Mouse (Mus musculus): ENCODE measurements around the gene Ttpal. TPM values are rescaled to one million over a fixed set of nuclear protein-coding genes. Genes with fewer than 3 reads are reported as not detected.
A peak's percentile ranks its signal among the peaks of the same experiment; 100 is the strongest.

Gene Ttpal
- polyA plus RNA-seq, 1 experiment = 4.8 TPM

DNA sequence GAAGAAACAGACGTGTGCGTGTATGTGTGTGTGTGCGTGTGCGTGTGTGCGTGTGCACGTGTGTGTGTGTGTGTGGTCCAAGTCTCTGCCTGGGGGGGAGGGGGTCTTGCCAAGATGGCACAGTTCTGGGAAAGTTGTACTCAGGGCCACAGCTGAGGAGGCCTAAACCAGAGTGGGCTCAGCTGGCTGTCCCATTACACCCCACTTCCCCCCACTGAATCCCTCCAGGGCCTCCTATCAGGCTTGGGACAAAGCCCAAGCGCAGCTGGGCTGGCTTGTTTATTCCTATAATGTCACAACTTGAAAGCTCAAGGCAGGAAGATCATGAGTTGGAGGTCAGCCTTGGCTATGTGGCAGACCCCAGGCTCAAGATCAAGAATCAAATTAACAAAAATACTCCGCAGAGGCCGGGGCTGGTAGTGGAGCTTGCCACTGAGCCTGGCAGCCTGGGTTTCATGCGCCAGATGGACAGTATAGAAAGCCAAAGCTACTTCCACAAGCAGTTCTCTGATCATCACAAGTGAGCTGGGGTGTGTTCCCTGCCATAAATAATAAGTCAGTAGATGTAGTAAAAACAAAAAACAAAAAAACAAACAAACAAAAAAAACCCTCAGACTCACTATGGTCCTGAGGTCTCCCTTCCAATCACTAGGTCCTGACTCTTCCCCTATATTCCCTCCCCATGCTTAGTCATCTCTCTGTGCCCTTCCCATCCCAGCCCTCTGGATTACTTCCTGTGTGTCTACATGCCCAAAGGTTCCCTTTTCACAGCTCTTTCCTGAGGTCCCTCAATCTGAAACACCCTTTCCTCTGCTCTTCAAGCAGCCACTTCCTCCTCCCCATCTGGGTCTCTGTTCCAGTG, 18.7 kb upstream of the Ttpal start:
- Histone ChIP-seq H3K4me1 (ENCODE audit: control insufficient read depth, insufficient read depth, insufficient read length, low read length) (no peaks in the 10 kb centered on the region; the same call in 1 of the 2 replicates), H3K27ac (replicated peaks; ENCODE audit: low read depth, low read length) (no peak overlapping the region; the same call in 1 of the 2 replicates), H3K4me3 (ENCODE audit: insufficient read depth, low read depth, low read length) (no peak overlapping the region)

DNA sequence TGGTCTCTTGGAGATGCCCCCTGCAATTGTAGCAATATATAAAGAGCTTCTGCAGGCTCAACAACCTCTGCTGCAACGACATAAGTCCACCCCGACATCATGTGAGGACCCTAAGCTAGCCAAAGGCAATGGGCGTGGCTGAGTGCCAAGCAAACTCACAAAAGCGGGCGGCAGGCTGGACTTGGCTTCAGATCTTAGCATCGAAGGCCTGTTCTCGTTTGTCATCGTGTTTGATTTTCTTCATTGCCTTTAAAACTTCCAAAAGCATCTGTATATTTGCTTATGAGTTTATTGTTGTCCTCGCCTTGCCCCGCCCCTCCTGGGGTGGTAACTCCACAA, 18.1 kb upstream of the Ttpal start:
- Histone ChIP-seq H3K4me1 (ENCODE audit: control insufficient read depth, insufficient read depth, insufficient read length, low read length) (no peaks in the 10 kb centered on the region; the same call in 1 of the 2 replicates), H3K27ac (replicated peaks; ENCODE audit: low read depth, low read length) (no peak overlapping the region; the same call in 1 of the 2 replicates), H3K4me3 (ENCODE audit: insufficient read depth, low read depth, low read length) (no peak overlapping the region)

DNA sequence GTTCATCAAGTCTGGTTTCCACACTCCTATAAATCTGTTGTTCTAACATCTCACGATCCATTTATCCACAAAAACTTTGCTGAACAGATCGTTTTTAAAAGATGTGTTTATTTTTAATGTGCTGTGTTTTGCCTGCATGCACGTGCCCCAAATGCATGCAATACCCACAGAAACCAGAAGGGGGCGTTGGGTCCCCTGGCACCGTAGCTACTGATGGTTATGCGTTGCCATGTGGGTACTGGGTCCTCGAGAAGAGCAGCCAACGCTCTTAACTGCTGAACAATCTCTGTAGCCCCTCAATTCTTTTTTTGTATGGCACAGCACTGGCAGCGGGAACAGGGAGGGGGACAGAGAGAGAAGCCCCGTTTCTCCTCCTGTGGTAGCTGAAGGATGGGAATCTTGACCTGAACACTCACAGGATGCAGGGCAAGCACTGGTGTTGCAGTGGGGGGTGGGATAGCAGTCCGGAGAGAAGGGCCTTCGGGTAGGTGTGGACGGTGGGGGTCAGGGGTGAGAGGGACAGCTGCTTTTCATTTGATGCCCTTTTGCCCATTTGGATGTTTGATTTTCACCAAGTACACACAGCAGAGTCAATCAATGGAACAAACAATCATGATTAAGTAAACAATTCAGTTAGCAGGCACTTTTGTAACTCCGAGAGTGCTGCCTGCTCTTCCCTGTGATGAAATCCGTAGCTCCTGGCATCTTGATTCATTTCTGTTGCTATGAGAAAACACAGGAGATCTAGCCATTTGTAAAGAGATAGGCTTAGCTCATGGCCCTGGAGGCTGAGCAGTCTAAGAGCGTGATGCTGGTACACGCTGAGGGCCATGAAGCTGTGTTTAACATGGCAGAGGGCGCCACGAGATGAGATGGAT, 15.5 kb upstream of the Ttpal start:
- Histone ChIP-seq H3K4me1 (ENCODE audit: control insufficient read depth, insufficient read depth, insufficient read length, low read length) (no peaks in the 10 kb centered on the region; the same call in 1 of the 2 replicates), H3K27ac (replicated peaks; ENCODE audit: low read depth, low read length) (peak overlapping the region; percentile 12; the same call in 1 of the 2 replicates), H3K4me3 (ENCODE audit: insufficient read depth, low read depth, low read length) (no peak overlapping the region)

DNA sequence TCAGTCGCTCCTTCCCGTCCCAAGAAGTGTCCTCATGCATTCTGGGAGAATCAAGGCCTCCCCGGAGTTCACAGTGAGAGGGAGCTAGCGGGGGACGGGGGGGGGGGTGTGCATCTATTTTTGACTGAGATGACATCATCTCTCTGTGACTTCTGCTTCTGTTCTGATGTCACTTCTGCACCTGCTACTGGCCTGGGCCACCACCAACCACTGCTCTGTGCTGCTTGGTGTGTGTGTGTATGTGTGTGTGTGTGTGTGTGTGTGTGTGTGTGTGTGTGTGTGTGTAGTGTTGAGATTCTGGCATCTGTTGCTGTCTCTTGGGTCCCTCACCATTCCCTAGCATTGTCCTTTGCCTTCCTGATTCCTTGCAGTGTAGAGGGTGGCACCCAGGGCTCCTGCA, 14.6 kb upstream of the Ttpal start:
- no peak overlapping the region for H3K27ac ChIP-seq (replicated peaks; ENCODE audit: low read depth, low read length)
- no peak overlapping the region for H3K4me3 ChIP-seq (ENCODE audit: insufficient read depth, low read depth, low read length)

DNA sequence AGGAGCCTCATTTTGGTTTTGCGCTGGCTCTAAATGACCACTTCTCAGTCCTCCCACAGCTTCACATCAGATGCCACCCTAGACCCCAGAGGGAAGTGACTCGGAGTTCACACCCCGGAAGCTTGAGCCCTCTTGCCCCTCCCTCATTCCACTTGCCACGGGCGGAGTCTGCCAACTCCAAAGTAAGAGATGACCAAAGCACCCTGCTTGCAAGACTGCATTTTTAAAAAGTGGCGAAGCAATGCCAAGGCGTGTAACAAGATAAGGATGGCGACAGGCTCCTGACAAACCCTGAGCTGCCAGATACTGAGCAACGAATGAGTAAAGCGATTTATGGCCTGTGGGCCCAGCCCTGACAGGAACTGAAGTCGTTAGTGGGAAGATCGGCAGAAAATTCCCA, 11.9 kb upstream of the Ttpal start:
- Histone ChIP-seq H3K4me3 (ENCODE audit: insufficient read depth, low read depth, low read length) (no peak overlapping the region), H3K27ac (replicated peaks; ENCODE audit: low read depth, low read length) (peak overlapping the region; percentile 75), H3K4me1 (ENCODE audit: control insufficient read depth, insufficient read depth, insufficient read length, low read length) (peaks cover 7% of the 10 kb centered on the region; the same call in 1 of the 2 replicates)

More for the DNA sequence above, 14.6 kb upstream of the Ttpal start:
- H3K4me1 ChIP-seq (ENCODE audit: control insufficient read depth, insufficient read depth, insufficient read length, low read length) = no peaks in the 10 kb centered on the region; the same call in 1 of the 2 replicates

DNA sequence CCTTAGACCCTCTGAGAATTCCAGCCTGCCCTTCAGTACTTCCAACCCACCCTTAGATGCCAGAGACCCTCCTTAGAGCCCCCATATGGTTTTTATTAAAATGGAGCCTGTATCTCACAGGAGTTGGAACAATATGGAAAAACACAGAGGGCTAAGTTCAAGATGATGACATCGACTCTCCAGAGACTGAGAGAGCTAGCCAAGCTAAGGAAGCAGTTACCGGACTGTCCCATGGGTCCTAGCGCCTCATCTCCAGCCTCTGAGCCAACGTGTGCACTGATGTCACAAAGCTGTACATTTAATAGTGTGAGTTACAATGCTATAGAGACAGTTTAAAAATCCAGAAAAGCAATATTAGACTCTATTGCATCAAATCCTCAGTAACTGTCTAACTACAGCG, 11.1 kb upstream of the Ttpal start:
- H3K4me1 ChIP-seq (ENCODE audit: control insufficient read depth, insufficient read depth, insufficient read length, low read length) = peaks cover 7% of the 10 kb centered on the region; the same call in 1 of the 2 replicates
- H3K27ac ChIP-seq (replicated peaks; ENCODE audit: low read depth, low read length) = peak overlapping the region; percentile 75
- no peak overlapping the region for H3K4me3 ChIP-seq (ENCODE audit: insufficient read depth, low read depth, low read length)

DNA sequence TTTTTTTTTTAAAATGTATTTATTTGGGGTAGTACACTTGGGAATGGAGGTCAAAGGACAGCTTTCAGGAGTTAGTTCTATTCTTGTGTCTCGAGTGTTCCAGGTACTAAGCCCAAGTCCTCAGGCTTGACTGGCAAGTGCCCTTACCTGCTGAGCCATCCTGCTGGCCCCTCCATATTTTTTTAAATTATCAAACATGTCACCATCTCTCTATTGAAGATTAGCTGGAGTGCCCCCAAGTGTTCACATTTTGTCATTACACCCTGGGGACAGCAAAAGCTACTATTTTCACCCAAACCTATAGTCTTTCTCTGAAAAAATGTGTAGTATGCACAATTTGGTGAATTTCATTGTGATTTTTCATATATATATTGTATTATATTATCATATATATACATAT, 10.0 kb upstream of the Ttpal start:
- H3K4me3 ChIP-seq (ENCODE audit: insufficient read depth, low read depth, low read length) = no peak overlapping the region
- no peak overlapping the region for H3K27ac ChIP-seq (replicated peaks; ENCODE audit: low read depth, low read length)
- H3K4me1 ChIP-seq (ENCODE audit: control insufficient read depth, insufficient read depth, insufficient read length, low read length) = peaks cover 15% of the 10 kb centered on the region

DNA sequence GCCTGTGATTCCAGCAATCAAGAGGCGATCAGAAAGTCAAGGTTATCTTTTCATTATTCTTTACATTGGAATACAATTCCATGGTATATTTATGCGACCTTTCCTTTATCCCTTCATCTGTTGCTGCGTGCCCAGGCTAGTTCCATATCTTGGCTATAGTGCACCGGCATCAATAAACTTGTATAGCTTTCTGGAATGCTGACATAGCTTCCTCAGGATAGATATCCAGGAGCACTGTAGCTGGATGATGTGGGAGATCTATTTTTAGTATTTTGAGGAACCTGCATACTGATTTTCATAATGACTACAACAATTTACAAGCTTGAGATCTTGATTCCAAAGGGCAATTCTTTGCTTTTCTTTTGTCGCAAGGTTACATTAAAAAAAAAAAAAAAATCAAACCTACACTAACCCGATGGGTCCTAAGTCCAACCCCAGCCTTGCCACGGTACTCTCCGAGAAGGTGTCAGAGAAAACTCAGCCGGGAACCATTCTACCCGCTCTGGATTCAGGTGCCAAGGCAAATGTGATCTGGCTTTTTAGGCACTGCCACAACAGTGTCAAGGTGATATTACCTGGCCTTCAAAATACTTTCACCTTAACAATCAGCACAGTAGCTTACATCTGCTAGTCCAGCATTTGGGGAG, 8.4 kb upstream of the Ttpal start:
- Histone ChIP-seq H3K4me3 (ENCODE audit: insufficient read depth, low read depth, low read length) (no peak overlapping the region), H3K4me1 (ENCODE audit: control insufficient read depth, insufficient read depth, insufficient read length, low read length) (peaks cover 15% of the 10 kb centered on the region), H3K27ac (replicated peaks; ENCODE audit: low read depth, low read length) (no peak overlapping the region)

DNA sequence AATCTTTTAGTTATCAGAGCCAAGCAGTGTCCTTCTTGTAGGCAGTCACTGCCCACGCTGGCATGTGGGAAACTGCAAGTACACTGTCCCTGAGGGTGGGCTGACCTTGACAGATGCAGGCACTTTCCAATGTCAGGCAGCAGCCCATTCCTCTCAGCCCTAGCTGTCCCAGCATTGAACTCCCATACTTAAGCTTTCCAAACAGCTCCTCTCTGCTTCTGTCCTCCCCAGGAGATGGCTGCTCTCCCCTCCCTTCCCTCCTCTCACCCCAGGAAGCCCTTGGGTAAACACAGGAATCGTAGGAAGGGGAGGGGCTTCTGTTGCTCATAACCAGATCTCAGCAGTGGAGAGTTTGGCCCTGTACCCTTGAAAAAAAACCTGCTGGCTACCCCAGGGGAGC, 7.0 kb upstream of the Ttpal start:
- Histone ChIP-seq H3K4me3 (ENCODE audit: insufficient read depth, low read depth, low read length) (no peak overlapping the region), H3K27ac (replicated peaks; ENCODE audit: low read depth, low read length) (peak overlapping the region; percentile 99), H3K4me1 (ENCODE audit: control insufficient read depth, insufficient read depth, insufficient read length, low read length) (peaks cover 15% of the 10 kb centered on the region)

DNA sequence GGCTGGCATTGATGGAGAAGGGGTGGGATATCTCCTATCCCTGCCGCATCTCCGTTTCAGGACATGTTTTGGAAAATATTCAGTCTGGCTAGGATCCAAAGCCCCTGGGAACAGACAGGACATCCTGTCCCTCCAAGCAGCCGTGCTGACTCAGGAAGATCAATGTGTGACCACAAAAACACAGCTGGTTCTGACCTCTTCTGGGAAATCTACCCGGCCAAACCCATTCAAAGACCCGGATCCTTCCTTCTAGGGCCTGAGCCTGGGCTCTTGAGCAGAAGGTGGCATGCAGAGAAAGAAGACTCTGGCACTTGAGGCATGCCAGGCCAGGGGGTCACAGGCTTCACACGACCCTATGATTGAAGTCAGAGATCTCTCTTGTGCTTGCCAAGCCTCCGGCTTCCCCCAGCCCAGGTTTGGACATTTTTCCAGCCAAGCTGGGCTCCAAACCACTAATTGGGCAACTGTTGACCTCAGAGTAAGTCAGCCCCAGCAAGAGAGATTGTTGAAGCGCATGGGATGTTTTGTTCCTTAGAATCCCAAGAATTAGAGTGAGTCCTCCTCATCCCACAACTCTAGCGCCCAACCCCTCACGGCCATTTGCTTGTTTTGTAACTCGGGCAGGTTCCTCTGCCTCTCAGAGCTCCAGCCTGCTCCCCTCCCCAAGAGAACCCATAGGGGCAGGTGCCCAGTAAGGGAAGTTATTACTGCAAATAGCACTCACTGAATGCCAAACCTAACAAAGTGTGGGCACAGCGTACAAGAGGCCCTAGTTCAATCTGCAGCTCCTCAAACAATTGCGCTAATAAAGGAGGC, 5.8 kb upstream of the Ttpal start:
- Histone ChIP-seq H3K4me1 (ENCODE audit: control insufficient read depth, insufficient read depth, insufficient read length, low read length) (peaks cover 15% of the 10 kb centered on the region), H3K27ac (replicated peaks; ENCODE audit: low read depth, low read length) (peak overlapping the region; percentile 99)

DNA sequence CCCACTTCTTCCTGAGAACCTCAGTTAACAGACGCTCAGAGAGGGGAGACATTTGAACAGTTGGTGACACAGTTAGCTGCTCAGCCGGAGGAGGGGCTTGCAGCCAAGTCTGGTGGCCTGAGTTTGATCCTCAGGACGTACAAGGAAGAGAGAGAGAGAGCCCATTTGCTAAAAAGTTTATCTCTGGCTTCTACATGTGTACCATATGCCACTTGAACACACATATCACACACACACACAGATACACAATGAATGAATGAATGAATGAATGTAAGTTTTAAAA, 5.3 kb upstream of the Ttpal start:
- Histone ChIP-seq H3K27ac (replicated peaks; ENCODE audit: low read depth, low read length) (peak overlapping the region; percentile 96), H3K4me3 (ENCODE audit: insufficient read depth, low read depth, low read length) (no peak overlapping the region), H3K4me1 (ENCODE audit: control insufficient read depth, insufficient read depth, insufficient read length, low read length) (peaks cover 18% of the 10 kb centered on the region)

More for the DNA sequence above, 5.8 kb upstream of the Ttpal start:
- no peak overlapping the region for H3K4me3 ChIP-seq (ENCODE audit: insufficient read depth, low read depth, low read length)

DNA sequence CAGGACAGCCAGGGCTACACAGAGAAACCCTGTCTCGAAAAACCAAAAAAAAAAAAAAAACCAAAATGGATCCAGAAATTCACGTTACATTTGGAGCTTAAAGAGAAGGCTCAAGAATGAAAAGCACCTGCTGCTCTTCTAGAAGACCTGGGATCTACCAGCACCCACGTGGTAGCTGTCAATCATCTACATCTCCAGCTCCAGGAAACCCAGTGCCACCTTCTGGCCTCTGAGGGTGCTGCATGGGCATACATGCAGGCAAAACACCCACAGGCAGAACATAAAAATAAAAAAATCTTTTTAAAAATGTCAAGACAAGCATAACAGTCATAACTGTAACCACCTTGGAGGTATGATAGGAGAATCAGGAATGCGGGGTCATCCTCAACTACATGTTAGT, 4.5 kb upstream of the Ttpal start:
- Histone ChIP-seq H3K4me1 (ENCODE audit: control insufficient read depth, insufficient read depth, insufficient read length, low read length) (peaks cover 18% of the 10 kb centered on the region), H3K4me3 (ENCODE audit: insufficient read depth, low read depth, low read length) (no peak overlapping the region), H3K27ac (replicated peaks; ENCODE audit: low read depth, low read length) (no peak overlapping the region)

DNA sequence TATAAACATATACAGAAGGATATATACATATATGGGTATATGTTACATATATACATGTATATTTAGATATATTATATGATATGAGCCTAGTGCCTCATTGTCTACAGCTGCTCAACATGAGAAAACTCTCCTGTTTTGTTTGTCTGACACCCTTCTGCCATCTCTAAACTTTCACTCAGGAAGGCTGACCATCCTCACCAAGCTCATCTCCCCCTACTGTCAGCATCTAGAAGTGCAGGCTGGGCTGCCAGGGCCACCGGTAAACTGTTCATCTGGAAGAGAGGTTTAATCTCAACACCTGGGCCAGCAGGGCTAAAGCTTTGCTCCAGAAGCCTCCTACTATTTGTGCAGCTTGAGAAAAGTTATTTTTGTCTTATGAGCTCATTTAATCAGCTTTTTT, 2.9 kb upstream of the Ttpal start:
- H3K4me1 ChIP-seq (ENCODE audit: control insufficient read depth, insufficient read depth, insufficient read length, low read length) = peaks cover 18% of the 10 kb centered on the region
- no peak overlapping the region for H3K4me3 ChIP-seq (ENCODE audit: insufficient read depth, low read depth, low read length)
- H3K27ac ChIP-seq (replicated peaks; ENCODE audit: low read depth, low read length) = no peak overlapping the region

DNA sequence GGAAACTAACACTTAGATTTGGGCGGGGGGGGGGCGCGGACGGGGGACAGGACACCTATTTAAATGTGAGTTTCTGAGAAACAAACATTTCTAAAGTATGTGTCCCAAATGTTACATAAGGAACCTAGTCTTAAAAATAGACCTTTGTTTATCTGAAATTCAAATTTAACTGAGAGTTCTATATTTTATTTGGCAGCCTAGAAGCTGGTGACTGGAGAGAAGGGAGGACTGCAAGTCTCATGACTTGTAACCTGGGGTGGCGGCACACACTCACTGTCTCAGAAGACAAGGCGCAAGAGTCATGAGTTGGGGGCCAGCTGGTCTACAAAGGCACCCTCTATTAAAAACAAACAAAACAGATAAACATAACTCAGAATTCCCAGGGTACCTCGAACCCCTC, 1.0 kb upstream of the Ttpal start:
- no peak overlapping the region for H3K27ac ChIP-seq (replicated peaks; ENCODE audit: low read depth, low read length)
- no peak overlapping the region for H3K4me3 ChIP-seq (ENCODE audit: insufficient read depth, low read depth, low read length)
- H3K4me1 ChIP-seq (ENCODE audit: control insufficient read depth, insufficient read depth, insufficient read length, low read length) = peaks cover 14% of the 10 kb centered on the region
